Mouse (Mus musculus) bone marrow macrophage, adult 2 months (primary cell): ENCODE measurements around the gene 1700067P10Rik.

Experiments
- CTCF ChIP-seq: IDR thresholded peaks from 2 replicates; pipeline ENCODE4 v1.5.1; 2012; ENCODE audit warnings: low read depth, mild to moderate bottlenecking, low read length, moderate library complexity
- POLR2A ChIP-seq: IDR thresholded peaks from 2 replicates; pipeline ENCODE4 v1.6.1; 2012; ENCODE audit warnings: mild to moderate bottlenecking, low read depth, low read length, borderline replicate concordance

- TF ChIP-seq POLR2A = no peak
- TF ChIP-seq CTCF = no peak
Measured at GRCm38 (mm10) chr17:48098528-48098890, 9.4 kb downstream of the 1700067P10Rik start.
